Mouse (Mus musculus): ENCODE data around the gene Pgpep1l.
A peak's percentile ranks its signal among the peaks of the same experiment; 100 is the strongest.
"Not testable (repeated sequence)": the region's sequence is repeated elsewhere in the genome, so short reads cannot be mapped to it uniquely, and the experiment has no call there.

The Pgpep1l gene

GRCm38 (mm10) chr7:68283133-68283520 lies 19.1 kb upstream of the Pgpep1l start:
- DNase-seq (ENCODE audit: low spot score in 2 of 2): not testable (repeated sequence)

- no peak for DNase-seq (ENCODE audit: low spot score in 2 of 2)
Measured at GRCm38 (mm10) chr7:68282304-68283132, 18.5 kb upstream of the Pgpep1l start.

GRCm38 (mm10) chr7:68281341-68281740 lies 17.3 kb upstream of the Pgpep1l start:
- DNase-seq (ENCODE audit: low spot score in 2 of 2): no peak

- DNase-seq (ENCODE audit: low spot score in 2 of 2): no peak
Measured at GRCm38 (mm10) chr7:68280352-68280869, 16.4 kb upstream of the Pgpep1l start.

- no peak for DNase-seq (ENCODE audit: low spot score in 2 of 2)
Measured at GRCm38 (mm10) chr7:68279481-68279880, 15.4 kb upstream of the Pgpep1l start.

- DNase-seq (ENCODE audit: low spot score in 2 of 2): no peak
Measured at GRCm38 (mm10) chr7:68278908-68279307, 14.9 kb upstream of the Pgpep1l start.

- DNase-seq (ENCODE audit: low spot score in 2 of 2): no peak
Measured at GRCm38 (mm10) chr7:68278385-68278784, 14.4 kb upstream of the Pgpep1l start.

- no peak for DNase-seq (ENCODE audit: low spot score in 2 of 2)
Measured at GRCm38 (mm10) chr7:68277897-68278270, 13.9 kb upstream of the Pgpep1l start.

GRCm38 (mm10) chr7:68277054-68277896 lies 13.2 kb upstream of the Pgpep1l start:
- no peak for DNase-seq (ENCODE audit: low spot score in 2 of 2)

GRCm38 (mm10) chr7:68275838-68276731 lies 12.1 kb upstream of the Pgpep1l start:
- no peak for DNase-seq (ENCODE audit: low spot score in 2 of 2)

GRCm38 (mm10) chr7:68275445-68275837 lies 11.4 kb upstream of the Pgpep1l start:
- not testable (repeated sequence) for DNase-seq (ENCODE audit: low spot score in 2 of 2)

GRCm38 (mm10) chr7:68274951-68275350 lies 10.9 kb upstream of the Pgpep1l start:
- DNase-seq (ENCODE audit: low spot score in 2 of 2): no peak

GRCm38 (mm10) chr7:68274218-68274617 lies 10.2 kb upstream of the Pgpep1l start:
- DNase-seq (ENCODE audit: low spot score in 2 of 2): no peak

GRCm38 (mm10) chr7:68273515-68273914 lies 9.5 kb upstream of the Pgpep1l start, which contains the start of gene Fam169b:
Gene Fam169b, plus strand, starts transcription at chr7:68273839.
- DNase-seq (ENCODE audit: low spot score in 2 of 2): no peak

GRCm38 (mm10) chr7:68272607-68273006 lies 8.6 kb upstream of the Pgpep1l start:
- DNase-seq (ENCODE audit: low spot score in 2 of 2): no peak

- no peak for DNase-seq (ENCODE audit: low spot score in 2 of 2)
Measured at GRCm38 (mm10) chr7:68271816-68272215, 7.8 kb upstream of the Pgpep1l start.

GRCm38 (mm10) chr7:68270551-68270950 lies 6.5 kb upstream of the Pgpep1l start:
- DNase-seq (ENCODE audit: low spot score in 2 of 2): no peak

GRCm38 (mm10) chr7:68266691-68267090 lies 2.7 kb upstream of the Pgpep1l start:
- DNase-seq (ENCODE audit: low spot score in 2 of 2): no peak

- DNase-seq (ENCODE audit: low spot score in 2 of 2): no peak
Measured at GRCm38 (mm10) chr7:68265391-68265790, 1.4 kb upstream of the Pgpep1l start.

GRCm38 (mm10) chr7:68264531-68264930 lies 498 bp upstream of the Pgpep1l start:
- DNase-seq (ENCODE audit: low spot score in 2 of 2): peak in 1 of 2 experiments; percentile 60

GRCm38 (mm10) chr7:68263346-68264027 lies 546 bp downstream of the Pgpep1l start:
- no peak for DNase-seq (ENCODE audit: low spot score in 2 of 2)

Data from cerebellum, postnatal 4 days (tissue).